Mouse (Mus musculus) kidney, embryonic 16.5 days (tissue): ENCODE results near the gene Pik3r6. TPM values are rescaled to one million over a fixed set of nuclear protein-coding genes. Genes with fewer than 3 reads are reported as not detected.

Experiments
- ATAC-seq: fragments of 200-750 bp; cut with Nextera tagmentation; 2 replicates; pipeline ENCODE4 v1.8.0; 2017; ENCODE audit warnings: moderate TSS enrichment; ENCODE audit not compliant: low FRiP score, low TSS enrichment
- H3K27ac ChIP-seq: fragments of 300-500 bp; sonication (generic); 2 replicates; pipeline ENCODE4 v1.5.1; 2014; ENCODE audit warnings: low read length
- H3K27me3 ChIP-seq: fragments of 300-500 bp; sonication (generic); 2 replicates; pipeline ENCODE4 v1.6.1; 2014; ENCODE audit warnings: low read length, control low read depth, mixed read lengths; ENCODE audit not compliant: insufficient read depth
- H3K36me3 ChIP-seq: fragments of 300-500 bp; sonication (generic); 2 replicates; pipeline ENCODE4 v1.6.1; 2014; ENCODE audit warnings: low read length, control low read depth, mixed read lengths; ENCODE audit not compliant: insufficient read depth
- H3K4me1 ChIP-seq: fragments of 300-500 bp; sonication (generic); 2 replicates; pipeline ENCODE4 v1.6.1; 2014; ENCODE audit warnings: low read length, control low read depth, mixed read lengths; ENCODE audit not compliant: insufficient read depth
- H3K4me2 ChIP-seq: fragments of 300-500 bp; sonication (generic); replicated peaks from 2 replicates; pipeline ENCODE4 v1.6.1; 2014; ENCODE audit warnings: low read depth, low read length
- H3K4me3 ChIP-seq: fragments of 300-500 bp; sonication (generic); 2 replicates; pipeline ENCODE4 v1.5.1; 2014; ENCODE audit warnings: mild to moderate bottlenecking, low read length
- H3K9ac ChIP-seq: fragments of 300-500 bp; sonication (generic); replicated peaks from 2 replicates; pipeline ENCODE4 v1.6.1; 2014; ENCODE audit warnings: low read length
- H3K9me3 ChIP-seq: fragments of 300-500 bp; sonication (generic); 2 replicates; pipeline ENCODE4 v1.6.1; 2016; ENCODE audit warnings: low read length, control low read depth
- WGBS: fragments of 180-500 bp; shearing (Covaris S2); extraction: QIAGEN DNeasy Blood & Tissue Kit; methylation state at CpG from one replicate; pipeline ENCODE4 v1.1.7; 2014; 5-methylcytosine and 5-hydroxymethylcytosine counted together
- polyA plus RNA-seq: library from polyadenylated mRNA; unstranded; fragments of >200 nt; fragmentation: Nextera tagmentation; extraction: Ambion mirVana; gene quantifications from 2 replicates; pipeline ENCODE4 v1.2.1, GENCODE M21; 2015

Pik3r6 gene
- polyA plus RNA-seq, 1 experiment from 2014 or later, result 5.0 TPM

DNA sequence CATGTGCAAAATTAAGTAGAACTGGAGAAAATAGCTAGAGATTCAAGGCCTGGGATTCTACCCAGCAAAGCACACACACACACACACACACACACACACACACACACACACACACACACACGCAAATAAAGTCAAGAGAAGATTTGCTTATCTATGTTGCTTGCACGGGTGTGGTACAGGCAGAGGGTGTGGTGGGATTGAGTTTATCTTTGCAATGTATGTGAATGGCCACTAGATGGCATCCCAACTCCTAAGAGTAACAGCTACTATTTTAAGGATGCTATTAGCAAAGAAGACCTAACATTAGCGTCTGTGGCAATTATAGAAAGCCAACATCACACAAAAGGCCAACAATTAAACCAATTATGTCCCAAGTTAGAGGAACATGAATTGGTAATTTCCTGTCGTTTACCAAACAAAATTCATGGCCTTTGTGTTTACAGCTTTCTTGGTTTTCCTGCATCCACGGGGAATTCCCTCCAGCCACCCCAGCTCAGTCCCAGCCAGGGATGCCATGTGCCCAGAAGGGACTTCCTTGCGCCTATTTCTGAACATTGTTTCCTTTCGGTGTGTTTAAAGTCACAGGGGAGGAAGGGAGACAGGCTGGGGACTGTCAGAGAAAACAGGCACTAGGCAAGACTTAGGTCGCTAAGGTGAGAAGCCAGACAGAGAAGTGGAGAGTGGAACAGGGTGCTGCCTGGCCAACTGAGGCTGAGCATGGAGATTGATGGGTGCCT, 17.4 kb upstream of the Pik3r6 start:
- Histone ChIP-seq H3K27me3 (no peaks in the 10 kb centered on the region), H3K9me3 (no peaks in the 10 kb centered on the region), H3K36me3 (no peaks in the 10 kb centered on the region), H3K4me3 (no peak overlapping the region), H3K27ac (no peak overlapping the region), H3K4me1 (no peaks in the 10 kb centered on the region), H3K4me2 (no peak overlapping the region), H3K9ac (no peak overlapping the region)
- ATAC-seq, result no peak
- 37% methylated on average over 8 of the region's 8 CpGs for WGBS

GRCm38 (mm10) chr11:68486093-68486492, 16.7 kb upstream of the Pik3r6 start:
- no peaks in the 10 kb centered on the region for H3K36me3 ChIP-seq
- H3K9me3 ChIP-seq, result no peaks in the 10 kb centered on the region
- H3K4me2 ChIP-seq, result no peak overlapping the region
- H3K4me1 ChIP-seq, result no peaks in the 10 kb centered on the region
- no peak overlapping the region for H3K9ac ChIP-seq
- WGBS, result 89% methylated on average over 3 of the region's 3 CpGs
- H3K4me3 ChIP-seq, result no peak overlapping the region
- ATAC-seq, result no peak
- no peak overlapping the region for H3K27ac ChIP-seq
- H3K27me3 ChIP-seq, result no peaks in the 10 kb centered on the region

DNA sequence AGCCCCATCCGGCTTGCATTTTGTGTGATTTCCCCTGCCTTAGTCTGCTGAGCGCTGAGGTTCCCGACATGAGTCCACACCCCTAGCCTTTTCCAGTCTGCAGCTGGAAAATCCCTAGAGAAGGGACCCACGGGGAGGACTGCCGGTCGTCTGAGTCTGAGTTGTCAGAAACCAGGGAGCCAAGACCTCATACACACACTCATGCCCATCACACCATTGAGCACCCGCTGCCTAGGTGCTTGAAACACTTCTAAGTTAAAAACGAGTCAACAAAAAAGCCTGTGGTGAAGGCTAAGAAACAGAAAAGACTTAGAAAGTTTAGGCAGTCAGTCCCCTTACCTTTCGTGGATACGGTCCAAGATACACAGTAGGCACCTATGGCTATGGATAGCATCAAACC, 15.1 kb upstream of the Pik3r6 start:
- Histone ChIP-seq H3K4me3 (no peak overlapping the region), H3K27ac (no peak overlapping the region), H3K36me3 (no peaks in the 10 kb centered on the region), H3K4me2 (no peak overlapping the region), H3K9ac (no peak overlapping the region), H3K27me3 (no peaks in the 10 kb centered on the region), H3K4me1 (no peaks in the 10 kb centered on the region), H3K9me3 (no peaks in the 10 kb centered on the region)
- WGBS, result 85% methylated on average over 10 of the region's 10 CpGs
- no peak for ATAC-seq

DNA sequence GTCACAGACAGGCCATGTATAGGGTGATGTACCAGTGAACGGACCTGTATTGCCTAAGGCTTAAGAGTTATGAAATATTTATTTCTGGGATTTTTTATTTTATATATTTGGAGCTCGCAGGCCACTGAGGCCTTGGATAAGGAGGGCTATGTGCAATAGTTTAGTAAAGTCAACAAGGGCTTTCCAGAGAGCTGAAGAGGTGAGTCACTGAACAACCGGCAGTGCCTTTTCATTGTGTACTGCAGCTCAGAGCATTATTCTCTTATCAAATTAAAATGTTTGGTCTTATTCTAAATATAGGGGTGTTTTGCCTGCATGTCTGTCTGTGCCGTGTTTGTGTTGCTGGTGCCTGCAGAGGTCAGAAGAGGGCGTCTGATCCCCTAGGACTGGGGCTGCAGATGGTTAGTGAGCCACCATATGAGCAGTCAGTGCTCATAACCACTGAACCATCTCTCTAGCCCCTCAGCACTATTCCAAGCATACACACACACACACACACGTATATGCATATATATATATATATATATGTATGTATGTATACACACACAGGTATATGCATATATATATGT, 14.5 kb upstream of the Pik3r6 start:
- no peaks in the 10 kb centered on the region for H3K9me3 ChIP-seq
- no peak overlapping the region for H3K9ac ChIP-seq
- H3K4me2 ChIP-seq, result no peak overlapping the region
- H3K36me3 ChIP-seq, result no peaks in the 10 kb centered on the region
- H3K4me3 ChIP-seq, result no peak overlapping the region
- WGBS, result 80% methylated on average over 6 of the region's 6 CpGs
- no peaks in the 10 kb centered on the region for H3K27me3 ChIP-seq
- no peaks in the 10 kb centered on the region for H3K4me1 ChIP-seq
- ATAC-seq, result no peak
- no peak overlapping the region for H3K27ac ChIP-seq

DNA sequence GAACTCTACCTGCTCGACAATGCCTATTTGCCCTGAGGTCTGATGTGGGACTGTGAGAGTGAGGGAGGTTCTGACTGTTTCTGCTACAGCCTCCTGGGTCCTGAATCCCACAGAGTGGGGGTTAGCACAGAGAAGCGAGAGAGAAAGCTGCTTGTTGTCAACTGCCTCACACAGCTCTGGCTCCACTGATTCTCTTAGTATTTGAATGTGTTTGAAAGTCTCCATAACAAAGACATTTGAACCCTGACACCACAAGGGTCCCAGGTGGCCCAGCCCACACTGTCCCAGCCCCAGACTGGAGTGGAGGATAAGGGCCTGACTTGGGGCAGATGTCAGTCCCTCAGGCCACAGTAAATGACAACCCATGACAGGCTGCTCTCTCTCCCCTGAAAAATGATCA, 13.6 kb upstream of the Pik3r6 start:
- ATAC-seq, result 0 out of 2 replicates have a peak, but pooled peaks have one; percentile 27
- Histone ChIP-seq H3K9ac (no peak overlapping the region), H3K4me1 (no peaks in the 10 kb centered on the region), H3K27ac (no peak overlapping the region), H3K4me2 (no peak overlapping the region), H3K27me3 (no peaks in the 10 kb centered on the region), H3K9me3 (no peaks in the 10 kb centered on the region), H3K36me3 (no peaks in the 10 kb centered on the region), H3K4me3 (no peak overlapping the region)
- 42% methylated on average over 2 of the region's 2 CpGs for WGBS

GRCm38 (mm10) chr11:68492592-68492991, 10.2 kb upstream of the Pik3r6 start:
- Histone ChIP-seq H3K27me3 (no peaks in the 10 kb centered on the region), H3K9me3 (no peaks in the 10 kb centered on the region), H3K4me1 (no peaks in the 10 kb centered on the region), H3K36me3 (no peaks in the 10 kb centered on the region), H3K4me2 (no peak overlapping the region), H3K27ac (no peak overlapping the region), H3K4me3 (no peak overlapping the region), H3K9ac (no peak overlapping the region)
- ATAC-seq, result no peak
- WGBS, result 84% methylated on average over 11 of the region's 11 CpGs

DNA sequence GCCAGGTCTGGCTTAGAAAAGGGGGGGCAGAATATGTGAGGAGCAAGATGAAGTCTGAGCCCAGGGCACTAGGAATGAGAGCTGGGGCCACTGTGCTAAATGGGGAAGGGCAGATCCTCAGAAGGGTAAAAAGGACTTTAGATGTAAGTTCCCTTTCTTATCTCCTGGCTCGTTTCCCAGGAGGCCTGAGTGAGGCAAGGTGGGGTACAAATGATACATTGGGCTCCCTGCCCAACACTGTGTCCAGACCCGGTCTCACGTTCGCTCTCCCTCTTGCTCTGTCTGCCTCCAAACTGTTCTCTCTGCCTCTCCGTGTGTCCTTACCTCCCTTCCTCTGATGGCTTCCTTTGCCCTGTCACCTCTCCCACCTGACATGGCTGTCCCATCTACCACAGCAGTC, 9.1 kb upstream of the Pik3r6 start:
- Histone ChIP-seq H3K27me3 (no peaks in the 10 kb centered on the region), H3K4me2 (no peak overlapping the region), H3K4me3 (no peak overlapping the region), H3K9ac (no peak overlapping the region), H3K27ac (no peak overlapping the region), H3K36me3 (no peaks in the 10 kb centered on the region), H3K9me3 (no peaks in the 10 kb centered on the region), H3K4me1 (no peaks in the 10 kb centered on the region)
- WGBS, result 78% methylated on average over 5 of the region's 5 CpGs
- ATAC-seq, result no peak

GRCm38 (mm10) chr11:68497081-68497480, 5.7 kb upstream of the Pik3r6 start:
- peaks cover 7% of the 10 kb centered on the region; the same call in 1 of the 2 replicates for H3K4me1 ChIP-seq
- no peak overlapping the region for H3K4me3 ChIP-seq
- H3K27me3 ChIP-seq, result no peaks in the 10 kb centered on the region
- H3K9me3 ChIP-seq, result no peaks in the 10 kb centered on the region
- WGBS, result 56% methylated on average over 6 of the region's 6 CpGs
- H3K4me2 ChIP-seq, result no peak overlapping the region
- no peaks in the 10 kb centered on the region for H3K36me3 ChIP-seq
- no peak overlapping the region for H3K27ac ChIP-seq
- ATAC-seq, result no peak
- H3K9ac ChIP-seq, result no peak overlapping the region

- H3K27me3 ChIP-seq, result no peaks in the 10 kb centered on the region
- no peak overlapping the region for H3K27ac ChIP-seq
- no peak overlapping the region for H3K4me2 ChIP-seq
- WGBS, result 89% methylated on average over 11 of the region's 11 CpGs
- no peaks in the 10 kb centered on the region for H3K9me3 ChIP-seq
- no peak for ATAC-seq
- H3K9ac ChIP-seq, result no peak overlapping the region
- peaks cover 7% of the 10 kb centered on the region; the same call in 1 of the 2 replicates for H3K4me1 ChIP-seq
- no peaks in the 10 kb centered on the region for H3K36me3 ChIP-seq
- H3K4me3 ChIP-seq, result no peak overlapping the region
These were observed 4.3 kb upstream of the Pik3r6 start for GRCm38 (mm10) chr11:68498517-68498916.

DNA sequence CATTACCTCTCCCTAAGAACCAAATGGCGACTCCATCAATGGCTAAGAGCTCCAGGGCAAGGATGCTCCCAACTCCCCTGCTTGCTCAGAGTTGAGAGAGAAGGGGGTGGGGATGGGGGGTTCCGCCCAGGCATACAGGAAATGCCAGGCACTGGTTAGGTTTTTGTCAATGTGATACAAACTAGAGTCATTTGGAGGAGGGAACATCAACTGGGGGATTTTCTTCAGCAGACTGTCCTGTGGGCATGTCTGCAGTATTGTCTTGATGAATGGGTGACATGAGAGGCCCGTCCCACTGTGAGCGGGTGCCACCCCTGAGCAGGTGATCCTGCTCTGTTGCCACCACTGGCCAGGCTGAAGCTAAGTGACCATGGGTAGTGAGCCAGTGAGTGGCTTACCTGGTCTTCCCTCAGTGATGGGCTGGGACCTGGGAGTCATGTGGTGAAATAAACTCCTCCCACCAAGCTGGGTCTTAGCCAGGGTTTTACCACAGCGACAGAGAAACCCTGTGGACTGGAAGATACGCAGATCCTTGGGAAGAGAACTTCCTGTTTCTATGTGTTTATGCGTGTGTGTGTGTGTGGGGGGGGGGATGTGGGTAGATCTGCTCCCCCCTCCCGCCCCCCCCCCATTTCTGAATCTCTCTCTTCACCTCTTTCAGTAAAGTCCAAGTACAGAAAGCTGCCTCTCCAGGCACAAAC, 3.7 kb upstream of the Pik3r6 start:
- H3K27ac ChIP-seq, result no peak overlapping the region
- no peak overlapping the region for H3K9ac ChIP-seq
- no peak for ATAC-seq
- H3K4me3 ChIP-seq, result no peak overlapping the region
- no peaks in the 10 kb centered on the region for H3K36me3 ChIP-seq
- H3K4me1 ChIP-seq, result peaks cover 7% of the 10 kb centered on the region; the same call in 1 of the 2 replicates
- no peak overlapping the region for H3K4me2 ChIP-seq
- WGBS, result 64% methylated on average over 7 of the region's 8 CpGs
- no peaks in the 10 kb centered on the region for H3K27me3 ChIP-seq
- no peaks in the 10 kb centered on the region for H3K9me3 ChIP-seq
